Mouse (Mus musculus): ENCODE measurements around the gene Rpl9-ps1.

DNA sequence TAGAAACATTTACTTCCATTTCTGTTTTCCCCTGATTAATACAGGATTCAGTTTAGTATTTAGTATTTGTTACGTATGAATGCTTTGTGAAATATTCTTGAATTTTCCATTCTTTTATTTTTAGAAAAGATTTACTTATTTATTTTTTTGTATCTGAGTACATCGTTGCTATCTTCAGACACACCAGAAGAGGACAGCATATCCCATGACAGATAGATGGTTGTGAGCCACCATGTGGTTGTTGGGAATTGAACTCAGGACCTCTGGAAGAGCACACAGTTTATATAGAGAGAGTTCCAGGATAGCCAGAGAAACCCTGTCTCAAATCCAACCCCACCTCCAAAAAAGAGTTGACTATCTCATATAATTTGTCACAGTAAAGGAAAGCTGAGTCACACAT lies 10.5 kb downstream of the Rpl9-ps1 start:
- TF ChIP-seq POLR2A (IDR thresholded peaks at IDR 0.05; ENCODE audit: extremely low read depth, insufficient read depth, low read length) (no peak), CTCF (IDR thresholded peaks at IDR 0.05; ENCODE audit: extremely low read depth, insufficient read depth, low read length) (no peak)

Data from cortical plate, adult 2 months (tissue).